Mouse (Mus musculus) c-Kit-negative CD71-positive TER-119-positive erythroid progenitor cells, embryonic 14.5 days (primary cell): Measurements from ENCODE around the gene Gm128.

Source experiments
- DNase-seq: peaks from one replicate; pipeline ENCODE4 v3.0.0-alpha.2; 2013; ENCODE audit warnings: low read depth, low spot score

Gm128 gene

DNA sequence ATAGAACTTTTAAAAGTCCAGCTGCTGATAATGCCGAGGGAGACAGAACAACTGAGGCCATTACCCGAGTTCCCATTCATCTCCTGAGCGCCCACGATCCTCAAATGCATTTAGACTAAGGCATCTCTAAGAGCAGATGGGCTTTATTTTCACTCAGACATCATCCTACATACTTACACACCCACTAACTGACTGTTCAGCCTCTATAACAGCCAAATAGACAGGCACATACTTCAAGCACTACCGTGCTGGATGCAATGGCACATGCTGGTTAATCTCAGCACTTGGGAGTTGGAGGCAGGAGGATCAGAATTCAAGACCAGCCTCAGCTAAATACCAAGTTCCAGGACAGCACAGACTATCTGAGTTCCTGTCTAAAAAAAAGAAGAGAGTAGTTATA, 28.4 kb upstream of the Gm128 start:
- no peak for DNase-seq

DNA sequence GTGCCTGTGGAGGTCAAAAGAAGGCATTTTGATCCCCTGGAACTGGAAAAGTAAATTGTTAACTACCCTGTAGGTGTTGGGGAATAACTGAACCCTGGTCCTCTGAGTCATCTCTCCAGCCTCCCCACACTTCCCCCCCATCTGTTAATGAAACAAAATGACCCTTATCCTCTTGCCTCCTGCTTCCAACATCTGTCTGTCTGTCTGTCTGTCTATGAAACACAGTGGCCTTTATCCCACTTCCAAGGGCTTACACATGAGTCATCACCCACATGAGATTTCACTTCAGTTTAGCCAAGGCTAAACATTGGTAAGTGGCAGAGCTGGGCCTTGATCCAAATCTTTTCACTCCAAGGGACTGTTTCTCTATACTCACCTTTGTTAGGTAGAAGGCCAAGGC, 26.5 kb upstream of the Gm128 start:
- no peak for DNase-seq

DNA sequence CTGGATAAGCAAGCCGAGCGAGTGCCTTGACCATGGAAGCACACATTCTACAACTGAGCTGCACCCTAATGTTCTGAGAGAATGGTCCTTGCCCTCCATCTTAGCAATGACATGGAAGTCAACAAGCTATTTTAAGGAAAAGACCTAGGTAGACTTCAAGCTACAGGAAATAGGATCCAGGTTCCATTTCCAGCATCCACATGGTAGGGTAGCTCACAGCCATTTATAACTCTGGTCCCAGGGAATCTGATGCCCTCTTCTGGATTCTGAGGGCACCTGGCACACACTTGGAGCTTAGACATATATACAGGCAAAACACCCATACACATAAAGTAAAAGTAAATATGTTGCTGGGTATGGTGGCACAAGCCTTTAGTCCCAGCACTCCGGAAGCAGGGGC, 24.7 kb upstream of the Gm128 start:
- no peak for DNase-seq

DNA sequence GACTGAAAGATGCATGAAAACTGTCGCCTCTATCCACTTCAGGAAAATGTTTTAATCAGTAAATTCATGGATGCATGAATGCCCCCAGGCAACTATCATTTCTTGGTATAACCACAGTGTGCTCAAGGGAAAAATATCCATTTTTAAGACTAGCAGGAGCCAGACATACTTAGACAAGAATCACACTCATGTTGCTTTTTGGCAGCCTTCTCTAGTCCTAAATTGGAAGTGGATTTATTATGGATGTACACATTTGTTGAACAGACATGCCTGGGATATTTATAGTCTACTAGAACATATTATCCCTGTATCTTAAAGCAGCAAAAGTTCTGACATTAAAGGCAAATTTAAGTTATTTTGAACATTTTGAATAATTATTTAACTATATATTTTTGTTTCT, 23.3 kb upstream of the Gm128 start:
- no peak for DNase-seq

DNA sequence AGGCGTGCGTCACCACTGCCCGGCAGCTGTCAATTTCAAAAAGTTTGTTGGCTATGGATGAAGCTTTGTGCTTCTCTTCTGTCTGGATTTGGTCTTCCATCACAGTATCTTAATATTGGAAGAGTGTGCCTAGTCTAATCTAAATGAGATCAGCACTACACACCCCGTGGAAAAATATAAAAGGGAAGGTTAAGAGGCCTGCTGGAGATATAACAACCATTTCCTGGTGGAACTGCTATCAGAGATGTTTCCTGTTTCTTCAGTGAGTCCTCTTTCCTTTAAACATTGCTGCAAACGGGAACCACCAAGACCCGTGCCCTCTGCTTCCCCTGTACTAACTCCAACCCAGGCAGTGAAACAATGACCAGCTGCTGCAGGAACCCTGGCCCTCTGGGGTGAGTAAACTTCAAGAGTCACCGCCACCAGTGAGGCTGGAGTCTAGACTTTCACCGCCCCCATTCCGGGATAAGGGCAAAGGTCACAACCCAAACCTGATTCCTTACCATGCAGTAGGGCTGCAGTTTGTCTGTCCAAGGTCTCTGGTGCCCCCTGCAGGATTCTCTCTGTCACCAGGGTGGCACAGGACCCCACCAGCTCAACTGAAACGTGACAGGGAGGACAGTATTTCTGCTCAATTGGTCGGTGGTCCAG, 21.8 kb upstream of the Gm128 start:
- no peak for DNase-seq

DNA sequence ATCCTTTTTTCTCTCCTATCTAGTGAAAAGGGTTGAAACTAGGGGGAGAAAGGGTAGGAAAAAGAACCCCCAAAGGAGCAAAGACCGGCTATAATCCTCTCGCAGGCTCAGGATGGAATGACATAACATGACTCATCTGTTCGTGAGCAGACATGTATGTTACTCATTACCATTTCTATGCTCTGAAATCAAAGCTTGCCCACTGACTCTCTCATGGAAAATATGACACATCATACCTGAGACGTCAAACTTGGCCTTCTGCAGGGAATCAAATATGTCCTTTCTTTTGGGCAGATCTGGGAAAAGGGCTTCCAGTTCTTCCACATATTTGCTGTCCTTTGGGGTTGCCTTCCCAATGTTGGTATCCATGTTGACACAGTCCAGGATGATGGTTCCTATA, 20.6 kb upstream of the Gm128 start:
- no peak for DNase-seq

DNA sequence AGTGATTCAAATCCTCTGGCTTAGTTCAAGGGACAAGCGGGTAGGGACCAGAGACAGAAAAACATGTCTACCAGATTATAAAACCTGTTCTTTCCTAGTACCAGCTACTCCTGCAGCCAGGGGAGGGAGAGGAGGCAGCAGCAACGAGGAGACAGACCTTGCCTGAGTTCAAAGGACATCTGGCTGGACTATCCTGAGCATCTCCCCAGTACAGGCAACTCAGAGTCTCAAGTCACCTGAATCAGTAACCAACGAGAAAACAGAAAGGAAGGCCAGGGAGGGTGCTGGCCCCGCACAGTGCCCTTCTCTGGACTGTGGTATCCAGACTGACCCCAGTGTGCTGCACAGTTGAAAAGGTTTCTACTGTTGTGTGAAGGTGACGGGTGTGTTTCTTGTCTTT, 15.5 kb upstream of the Gm128 start:
- no peak for DNase-seq

DNA sequence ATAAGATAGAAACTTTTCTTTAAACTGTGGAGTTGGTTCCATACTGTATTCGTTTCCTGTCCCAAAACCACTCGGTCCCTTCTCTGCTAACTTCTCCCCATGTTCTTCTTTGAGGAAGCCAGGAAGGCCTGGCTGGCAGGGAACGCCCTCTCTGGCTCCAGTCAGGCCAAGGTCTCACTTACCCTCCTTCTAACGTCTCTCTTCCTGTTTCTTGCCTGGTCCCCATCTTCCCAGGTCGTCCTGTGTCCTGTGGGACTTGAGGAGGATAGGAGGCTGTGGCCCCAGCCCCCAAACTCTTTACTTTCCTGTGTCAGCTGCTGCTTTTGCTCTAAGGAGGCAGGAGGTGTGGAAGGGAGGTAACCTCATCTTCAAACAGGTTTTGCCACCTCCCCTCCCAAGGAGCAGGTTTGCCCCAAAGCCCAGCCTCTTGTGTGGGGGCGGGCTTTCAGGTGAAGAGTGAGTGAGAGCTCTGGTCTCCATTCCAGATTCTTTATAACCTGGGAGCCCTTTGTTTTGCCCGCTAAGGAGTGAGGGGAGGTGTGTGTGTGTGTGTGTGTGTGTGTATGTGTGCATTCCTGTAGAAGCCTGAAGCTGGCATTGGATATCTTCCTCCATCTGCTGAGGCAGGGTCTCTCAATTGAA, 9.5 kb upstream of the Gm128 start, which contains the start of gene Bnipl:
Gene Bnipl (minus strand): TSS at position 411 of the 642 bp plus-strand sequence.
- DNase-seq: no peak

DNA sequence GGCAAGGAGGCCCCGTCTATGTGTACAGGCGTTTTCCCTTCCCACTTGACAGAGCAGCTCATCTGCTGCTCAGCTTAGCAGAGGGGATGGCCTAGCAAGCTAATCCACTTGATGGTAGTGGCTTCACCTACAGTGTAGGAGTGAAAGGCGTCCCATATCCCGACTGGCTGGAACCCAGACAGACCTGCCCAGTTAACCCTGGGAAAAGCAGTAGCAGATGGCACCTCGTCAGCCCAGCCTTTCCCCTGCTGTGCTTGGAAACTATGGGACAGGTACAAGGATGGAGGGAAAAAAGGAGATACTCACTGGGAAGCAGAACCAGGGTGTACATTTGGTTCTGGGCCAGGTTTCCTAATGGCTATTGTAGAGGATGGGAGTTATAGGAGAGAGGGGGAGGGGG, 9.0 kb upstream of the Gm128 start:
- no peak for DNase-seq

DNA sequence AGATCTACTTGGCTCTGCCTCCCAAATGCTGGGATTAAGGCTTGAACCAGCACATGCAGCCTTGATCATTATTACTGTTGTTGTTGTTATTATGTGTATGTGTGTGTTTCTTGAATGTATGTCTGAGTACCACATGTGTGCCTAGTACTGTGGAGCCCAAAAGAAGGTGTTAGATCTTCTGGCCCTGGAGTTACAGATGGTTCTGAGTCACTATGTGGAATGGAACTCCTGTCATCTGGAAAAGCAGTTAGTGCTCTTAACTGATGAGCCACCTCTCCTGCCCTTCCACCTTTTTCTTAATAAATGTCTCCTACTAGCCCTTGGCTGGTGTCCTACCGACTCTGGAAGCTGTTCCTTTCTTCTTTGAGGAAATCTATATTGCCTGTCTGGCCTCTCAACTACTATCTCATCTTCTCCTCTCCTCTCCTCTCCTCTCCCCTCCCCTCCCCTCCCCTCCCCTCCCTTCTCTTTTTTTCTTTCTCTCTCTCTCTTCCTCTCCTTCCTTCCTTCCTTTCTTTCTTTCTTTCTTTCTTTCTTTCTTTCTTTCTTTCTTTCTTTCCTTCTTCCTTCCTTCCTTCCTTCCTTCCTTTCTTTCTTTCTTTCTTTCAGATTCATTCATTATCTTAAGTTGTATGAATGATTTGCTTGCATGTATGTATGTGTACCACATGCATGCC, 6.4 kb upstream of the Gm128 start:
- no peak for DNase-seq

DNA sequence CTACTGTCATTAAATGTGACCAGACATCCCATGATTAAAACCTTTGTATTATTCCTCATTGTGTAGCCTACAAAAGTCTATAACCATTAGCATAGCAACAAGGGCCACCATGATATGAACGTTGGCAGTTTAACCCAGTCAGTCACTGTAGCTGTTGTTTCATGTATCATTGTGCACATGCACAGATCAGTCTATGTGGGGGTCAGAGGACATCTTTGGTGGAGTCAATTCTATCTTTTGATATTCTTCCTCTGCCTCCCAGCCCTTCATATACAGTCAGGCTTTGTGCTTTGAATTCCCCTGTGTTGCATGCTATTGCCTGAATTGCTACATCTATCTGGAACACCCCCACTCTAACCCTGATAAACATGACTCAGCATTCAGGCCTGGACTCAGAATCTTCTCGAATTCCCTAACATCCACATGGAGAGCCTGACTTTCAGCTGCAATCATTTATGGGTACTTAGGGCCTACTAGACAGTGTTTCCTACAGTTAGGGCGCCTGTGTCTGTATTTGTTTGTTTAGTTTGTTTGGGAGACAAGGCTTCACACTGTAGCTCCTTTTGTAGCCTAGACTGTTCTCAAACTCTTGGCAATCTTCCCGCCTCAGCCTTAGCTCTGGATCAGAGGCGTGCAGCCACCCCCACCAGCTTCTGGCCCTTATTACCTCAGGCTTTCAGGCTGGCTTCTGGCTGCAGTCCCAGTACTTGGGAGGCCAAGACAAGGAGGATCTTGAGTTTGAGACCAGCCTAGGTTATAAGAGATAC, 5.2 kb upstream of the Gm128 start:
- no peak for DNase-seq

DNA sequence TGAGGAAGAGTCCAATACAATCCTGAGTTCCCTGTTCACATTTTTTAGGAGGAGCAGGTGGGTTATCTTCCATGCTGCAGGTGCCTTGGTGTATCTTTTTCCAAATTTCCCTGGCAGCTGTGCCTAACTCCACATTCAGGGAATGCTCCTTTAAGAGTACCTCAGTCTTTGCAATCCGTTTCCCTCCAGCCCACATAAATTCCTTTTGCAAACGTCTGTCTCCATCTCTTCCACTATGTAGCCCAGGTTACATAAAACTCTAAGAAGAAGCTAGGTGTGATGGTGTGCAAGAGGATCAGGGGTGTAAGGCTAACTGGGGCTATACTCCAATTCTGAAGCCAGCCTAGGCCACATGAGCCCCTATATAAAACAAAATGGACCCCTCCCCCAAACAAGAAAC, 1.7 kb upstream of the Gm128 start:
- DNase-seq: no peak

DNA sequence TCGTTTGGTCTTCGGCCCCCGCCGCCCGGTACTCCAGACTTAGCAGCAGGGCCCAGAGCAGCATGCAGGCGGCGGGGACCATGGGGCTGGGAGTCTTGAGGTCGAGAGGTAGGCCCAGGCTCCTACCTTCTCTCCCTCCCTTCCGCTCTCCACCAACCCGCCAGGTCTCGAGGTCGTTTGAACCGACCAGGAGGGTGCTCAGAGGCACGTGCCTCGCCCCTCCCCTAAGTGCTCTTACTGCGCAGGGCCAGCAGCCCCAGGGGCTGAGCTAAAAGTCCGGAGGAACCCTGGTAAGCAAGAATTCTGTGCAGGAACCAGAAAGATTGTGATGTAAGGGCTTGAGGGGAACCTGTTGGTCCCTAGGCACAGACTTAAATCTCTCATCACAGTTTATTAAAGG, 498 bp downstream of the Gm128 start:
- no peak for DNase-seq

DNA sequence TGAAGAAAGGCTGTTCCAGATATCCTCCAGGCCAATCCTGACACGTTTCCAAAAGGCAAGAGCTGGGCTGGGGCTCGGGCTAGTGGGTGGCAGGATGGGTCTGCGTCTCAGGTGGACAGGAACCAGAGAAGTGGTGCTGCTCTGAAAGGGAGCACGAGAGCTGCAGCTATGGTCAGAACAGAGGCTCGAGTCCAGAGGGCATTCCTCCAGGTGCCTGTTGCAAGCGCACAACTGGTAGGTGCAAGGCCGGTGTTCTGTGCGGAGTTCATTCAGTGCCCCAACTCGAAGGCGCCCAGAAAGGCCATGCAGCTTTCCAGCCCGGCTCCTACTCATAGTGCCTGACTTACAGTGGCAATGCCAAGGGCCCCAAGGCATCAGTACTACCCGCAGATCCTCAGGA, 1.4 kb downstream of the Gm128 start:
- DNase-seq: no peak

DNA sequence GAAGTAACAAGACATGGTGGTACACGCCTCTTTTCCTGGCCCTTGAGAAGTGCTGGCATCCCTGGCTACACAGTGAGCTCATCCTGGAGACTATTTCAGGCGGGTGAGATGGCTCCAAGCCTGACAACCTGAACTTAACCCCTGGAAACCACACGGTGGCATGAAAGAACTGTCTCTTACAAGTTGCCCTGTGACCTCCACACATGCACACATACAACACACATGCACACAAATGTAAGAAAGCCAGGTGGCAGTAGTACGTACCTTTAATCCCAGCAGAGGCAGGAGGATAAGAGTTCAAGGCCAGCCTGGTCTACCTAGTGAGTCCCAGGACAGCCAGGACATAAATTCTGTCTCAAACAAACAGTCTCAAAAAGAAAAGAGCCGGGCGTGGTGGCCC, 2.4 kb downstream of the Gm128 start:
- no peak for DNase-seq

DNA sequence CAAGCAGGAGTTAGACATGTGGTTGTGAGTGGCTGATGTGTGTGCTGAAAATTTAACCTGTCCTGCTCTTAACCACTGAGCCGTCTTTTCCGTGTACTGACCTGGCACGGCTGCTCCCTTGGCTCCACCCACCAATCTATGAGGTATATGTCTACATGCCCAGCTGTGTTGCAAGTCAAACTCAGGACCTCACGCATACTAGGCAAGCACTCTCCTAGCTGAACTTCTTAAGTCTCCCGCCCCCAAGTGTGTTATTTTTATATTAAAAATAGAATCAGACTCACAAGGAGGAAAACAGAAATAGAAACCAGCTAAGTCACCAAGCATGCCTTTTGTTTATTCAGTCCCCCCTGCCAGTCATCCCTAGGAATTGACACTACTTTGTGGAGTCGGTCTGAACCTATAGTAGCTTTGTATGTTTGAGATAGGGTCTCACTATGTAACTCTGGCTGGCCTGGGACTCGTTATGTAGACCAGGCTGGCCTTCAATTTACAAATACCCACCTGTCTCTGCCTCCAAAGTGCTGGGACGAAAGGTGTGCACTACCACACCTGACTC, 3.8 kb downstream of the Gm128 start:
- DNase-seq: no peak

DNA sequence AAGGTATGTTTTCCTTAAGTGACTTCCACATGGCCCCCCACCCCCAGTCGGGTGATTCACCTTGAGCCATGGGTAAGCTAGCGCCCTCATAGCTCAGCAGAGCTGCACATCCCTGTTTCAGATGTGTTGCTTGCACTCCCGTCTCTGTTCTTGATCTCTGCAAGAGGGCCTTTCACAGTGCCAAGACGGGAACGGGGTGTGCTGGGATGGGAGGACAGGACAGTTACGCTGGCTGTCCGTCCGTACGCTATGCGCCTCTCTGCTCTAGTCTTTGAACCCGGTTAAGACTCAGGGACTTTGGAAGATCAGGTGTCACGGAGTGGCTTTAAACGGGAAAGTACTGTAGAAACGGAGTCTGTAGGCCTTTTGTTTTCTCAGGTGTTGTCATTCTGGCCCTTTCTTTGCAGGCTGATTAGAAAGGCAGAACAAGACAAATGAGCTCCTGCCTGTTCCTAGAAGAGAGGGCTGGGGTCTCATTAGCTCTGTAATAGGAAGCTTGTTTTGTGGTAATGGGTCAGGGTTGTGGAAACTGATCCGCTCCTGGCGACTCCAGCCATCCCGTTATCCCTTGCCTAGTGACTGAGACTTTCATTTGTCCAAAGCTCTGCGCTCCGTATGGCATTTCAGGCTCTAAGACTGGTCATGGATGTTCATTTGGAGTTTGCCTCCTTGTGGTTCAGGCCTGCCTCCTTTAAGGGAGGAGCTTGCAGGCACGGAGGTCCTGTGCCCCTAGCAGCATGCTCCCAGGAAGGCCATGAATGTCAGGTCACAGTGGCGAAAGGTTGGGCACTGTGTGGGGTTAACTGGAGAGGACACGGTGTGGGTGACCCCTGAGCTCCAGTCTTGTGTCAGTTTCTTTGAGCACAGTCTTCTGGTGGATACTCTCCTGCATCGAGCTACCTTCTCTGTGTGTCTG, 5.8 kb downstream of the Gm128 start:
- no peak for DNase-seq

DNA sequence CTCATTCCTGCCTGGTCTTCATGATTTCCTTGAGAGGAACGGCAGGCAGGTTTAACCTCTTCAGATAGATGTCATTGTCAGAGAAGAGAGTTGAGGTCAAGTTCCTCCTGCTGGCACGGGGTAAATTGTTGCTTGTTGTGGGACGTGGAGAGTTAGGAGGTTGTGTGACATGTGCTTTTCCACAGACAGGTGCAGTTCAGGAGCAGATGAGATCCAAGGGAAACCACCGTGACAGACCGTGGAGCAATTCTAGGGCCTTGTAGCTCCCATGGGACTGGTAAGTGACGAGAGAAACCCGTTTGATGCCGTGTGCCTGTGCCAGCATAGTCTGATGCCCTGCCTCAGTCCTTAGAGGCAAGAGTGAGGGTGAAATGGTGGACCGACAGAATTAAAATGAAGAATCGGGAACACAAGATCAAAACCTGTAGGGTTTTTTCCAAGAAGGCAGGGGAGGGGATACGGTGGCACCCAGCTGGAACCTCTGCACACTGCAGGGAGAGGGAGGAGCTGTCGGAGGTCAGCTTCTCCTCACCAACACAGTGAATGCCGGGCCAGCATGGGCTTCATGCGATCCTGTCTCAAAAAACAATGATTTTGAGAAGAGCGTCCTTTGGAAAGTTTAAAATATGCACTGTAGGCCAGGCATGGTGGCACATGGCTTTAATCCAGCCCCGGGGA, 8.0 kb downstream of the Gm128 start:
- DNase-seq: no peak

DNA sequence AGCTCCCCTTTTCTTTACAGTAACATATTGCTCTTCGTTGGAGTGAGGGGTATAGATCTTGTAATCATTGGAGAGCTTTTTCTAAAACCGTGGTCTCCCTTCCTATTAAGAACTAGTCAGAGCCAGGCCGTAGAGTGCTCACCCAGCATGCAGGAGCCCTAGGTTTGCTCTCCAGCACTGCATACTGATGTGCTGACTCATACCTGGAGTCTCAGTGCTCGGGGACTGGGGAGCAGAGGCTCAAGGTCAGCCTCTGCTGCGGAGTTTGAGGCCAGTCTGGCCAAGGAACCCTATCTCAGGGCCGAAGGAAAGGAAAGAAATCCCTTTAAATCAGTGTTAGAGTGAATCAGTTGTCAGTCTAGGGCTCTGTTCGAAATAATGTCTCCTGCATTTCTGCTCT, 8.6 kb downstream of the Gm128 start:
- no peak for DNase-seq
